Mouse (Mus musculus): ENCODE measurements around the gene Pappa. TPM values are rescaled to one million over a fixed set of nuclear protein-coding genes. Genes with fewer than 3 reads are reported as not detected.

Pappa gene
- polyA plus RNA-seq, 1 experiment = not detected

DNA sequence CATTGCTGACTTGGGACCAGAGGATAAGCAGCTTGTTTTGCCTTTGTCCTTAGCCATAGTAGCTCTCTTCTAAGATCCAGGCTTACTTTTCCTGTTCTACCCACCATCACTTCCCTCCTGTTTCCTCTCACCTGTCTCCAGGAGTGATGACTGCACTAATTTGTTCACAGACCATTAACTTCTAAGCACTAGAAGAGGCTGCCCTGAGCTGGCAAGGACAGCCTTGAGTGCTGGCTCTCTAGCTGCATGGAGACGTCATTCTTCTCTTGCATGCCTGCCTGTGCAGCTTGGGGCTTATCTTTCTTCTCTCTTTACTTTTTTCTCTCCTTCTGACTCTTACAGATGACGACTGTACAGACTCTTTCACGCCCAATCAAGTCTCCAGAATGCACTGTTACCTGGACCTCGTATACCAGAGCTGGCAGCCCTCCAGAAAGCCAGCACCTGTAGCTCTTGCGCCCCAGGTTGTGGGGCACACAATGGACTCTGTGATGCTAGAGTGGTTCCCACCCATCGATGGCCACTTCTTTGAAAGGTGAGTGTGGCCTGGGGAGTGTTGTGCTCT is 65.0 kb downstream of the Pappa start:
- H3K4me1 ChIP-seq (ENCODE audit: control insufficient read depth, insufficient read depth, low read length) = no peaks in the 10 kb centered on the region
- 75% methylated on average over 6 of the region's 6 CpGs for WGBS
- H3K4me3 ChIP-seq (ENCODE audit: insufficient read depth, low read depth, low read length) = no peak overlapping the region
- no peak overlapping the region for H3K27ac ChIP-seq (ENCODE audit: insufficient read depth, low read depth, low read length)
- no peak for TF ChIP-seq POLR2A (IDR thresholded peaks at IDR 0.05; ENCODE audit: insufficient read depth, low read depth, low read length)
- no peak for TF ChIP-seq CTCF (IDR thresholded peaks at IDR 0.05; ENCODE audit: insufficient read depth, low read depth, low read length)

DNA sequence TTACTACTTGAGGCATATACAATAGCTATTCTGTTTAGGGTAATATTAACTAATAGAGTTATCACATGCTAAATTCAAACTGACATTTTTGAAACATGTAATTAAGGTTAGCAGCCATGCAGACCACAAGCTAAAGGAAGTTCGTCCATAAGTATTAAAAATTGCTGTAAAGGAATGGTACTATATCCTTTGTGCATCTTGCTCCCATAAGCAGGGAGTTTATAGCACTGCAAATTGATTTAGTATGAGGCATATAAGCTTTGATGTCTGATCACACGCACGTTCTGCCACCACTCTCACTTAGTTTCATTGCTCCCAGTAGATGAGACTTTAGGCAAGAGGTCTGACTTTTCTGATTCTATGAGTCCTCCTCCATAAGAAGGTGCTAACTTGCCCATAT is 68.8 kb downstream of the Pappa start:
- no peak overlapping the region for H3K27ac ChIP-seq (ENCODE audit: insufficient read depth, low read depth, low read length)
- no peak for TF ChIP-seq POLR2A (IDR thresholded peaks at IDR 0.05; ENCODE audit: insufficient read depth, low read depth, low read length)
- TF ChIP-seq CTCF (IDR thresholded peaks at IDR 0.05; ENCODE audit: insufficient read depth, low read depth, low read length) = no peak
- WGBS = 95% methylated on average over 3 of the region's 3 CpGs

GRCm38 (mm10) chr4:65195971-65196370 is 72.0 kb downstream of the Pappa start:
- no peaks in the 10 kb centered on the region for H3K4me1 ChIP-seq (ENCODE audit: control insufficient read depth, insufficient read depth, low read length)
- H3K27ac ChIP-seq (ENCODE audit: insufficient read depth, low read depth, low read length) = no peak overlapping the region
- TF ChIP-seq CTCF (IDR thresholded peaks at IDR 0.05; ENCODE audit: insufficient read depth, low read depth, low read length) = no peak
- no peak for TF ChIP-seq POLR2A (IDR thresholded peaks at IDR 0.05; ENCODE audit: insufficient read depth, low read depth, low read length)
- 83% methylated on average over 1 of the region's 1 CpGs for WGBS
- no peak overlapping the region for H3K4me3 ChIP-seq (ENCODE audit: insufficient read depth, low read depth, low read length)

More for the DNA sequence above, 68.8 kb downstream of the Pappa start:
- Histone ChIP-seq H3K4me3 (ENCODE audit: insufficient read depth, low read depth, low read length) (no peak overlapping the region), H3K4me1 (ENCODE audit: control insufficient read depth, insufficient read depth, low read length) (no peaks in the 10 kb centered on the region)

- no peak overlapping the region for H3K27ac ChIP-seq (ENCODE audit: insufficient read depth, low read depth, low read length)
- TF ChIP-seq POLR2A (IDR thresholded peaks at IDR 0.05; ENCODE audit: insufficient read depth, low read depth, low read length) (no peak), CTCF (IDR thresholded peaks at IDR 0.05; ENCODE audit: insufficient read depth, low read depth, low read length) (no peak)
Measured at GRCm38 (mm10) chr4:65203666-65204065, 79.7 kb downstream of the Pappa start.

DNA sequence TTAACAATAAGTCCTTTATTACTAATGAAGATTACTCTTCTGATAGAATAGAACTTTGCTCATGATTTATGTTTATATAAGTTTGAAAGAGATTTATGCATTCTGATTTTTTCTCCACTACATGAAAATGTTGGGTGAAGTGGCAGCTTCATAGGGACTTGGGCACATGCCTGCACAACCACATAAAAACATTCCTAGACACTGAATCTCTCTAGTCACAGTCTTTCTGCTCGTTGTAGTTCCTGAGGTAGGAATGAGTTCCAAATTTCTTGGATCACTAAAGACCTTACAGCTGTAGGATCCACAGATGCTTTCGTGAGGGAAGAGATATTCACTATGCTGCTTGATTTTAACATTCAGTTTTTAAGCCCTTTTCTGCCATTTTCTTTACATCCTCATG is 81.5 kb downstream of the Pappa start:
- Histone ChIP-seq H3K4me1 (ENCODE audit: control insufficient read depth, insufficient read depth, low read length) (no peaks in the 10 kb centered on the region), H3K4me3 (ENCODE audit: insufficient read depth, low read depth, low read length) (no peak overlapping the region), H3K27ac (ENCODE audit: insufficient read depth, low read depth, low read length) (no peak overlapping the region)
- 85% methylated on average over 2 of the region's 2 CpGs for WGBS
- TF ChIP-seq CTCF (IDR thresholded peaks at IDR 0.05; ENCODE audit: insufficient read depth, low read depth, low read length) = no peak
- TF ChIP-seq POLR2A (IDR thresholded peaks at IDR 0.05; ENCODE audit: insufficient read depth, low read depth, low read length) = no peak

More at GRCm38 (mm10) chr4:65203666-65204065, 79.7 kb downstream of the Pappa start:
- H3K4me3 ChIP-seq (ENCODE audit: insufficient read depth, low read depth, low read length) = no peak overlapping the region
- no peaks in the 10 kb centered on the region for H3K4me1 ChIP-seq (ENCODE audit: control insufficient read depth, insufficient read depth, low read length)
- WGBS = 83% methylated on average over 5 of the region's 5 CpGs

DNA sequence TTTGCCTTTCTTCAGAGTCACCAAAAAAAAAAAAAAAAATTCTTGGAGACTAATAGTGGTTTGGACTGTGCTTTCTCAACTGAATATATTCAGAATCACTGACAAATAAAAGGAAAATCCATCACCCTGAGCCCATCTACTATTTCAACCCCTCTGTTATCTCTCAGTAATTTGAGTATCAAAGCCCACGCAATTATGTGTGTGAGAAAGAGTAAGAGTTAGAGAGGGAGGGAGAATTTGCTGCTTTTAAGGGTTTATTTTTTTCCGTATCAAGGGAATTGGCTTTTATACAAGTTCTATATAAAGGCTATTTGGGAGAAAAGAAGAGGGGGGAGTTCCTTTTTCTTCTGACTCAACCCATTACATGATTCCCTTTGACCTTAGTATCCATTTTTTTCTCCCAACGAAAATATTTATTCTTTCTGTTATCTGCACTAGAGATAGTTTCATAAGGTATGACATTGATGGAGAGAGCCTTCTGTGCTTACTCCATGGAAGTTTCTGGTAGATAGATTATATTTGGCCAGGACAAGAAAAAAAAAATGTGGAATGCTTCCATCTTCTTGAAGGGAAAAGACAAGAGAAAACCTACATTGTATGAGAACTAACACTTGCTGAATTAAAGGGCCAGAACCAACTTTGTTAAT is 85.5 kb downstream of the Pappa start:
- Histone ChIP-seq H3K27ac (ENCODE audit: insufficient read depth, low read depth, low read length) (no peak overlapping the region), H3K4me1 (ENCODE audit: control insufficient read depth, insufficient read depth, low read length) (no peaks in the 10 kb centered on the region), H3K4me3 (ENCODE audit: insufficient read depth, low read depth, low read length) (no peak overlapping the region)
- TF ChIP-seq CTCF (IDR thresholded peaks at IDR 0.05; ENCODE audit: insufficient read depth, low read depth, low read length) = no peak
- TF ChIP-seq POLR2A (IDR thresholded peaks at IDR 0.05; ENCODE audit: insufficient read depth, low read depth, low read length) = no peak
- 54% methylated on average over 3 of the region's 3 CpGs for WGBS

GRCm38 (mm10) chr4:65216682-65217081 is 92.7 kb downstream of the Pappa start:
- WGBS = 66% methylated on average over 3 of the region's 3 CpGs
- TF ChIP-seq POLR2A (IDR thresholded peaks at IDR 0.05; ENCODE audit: insufficient read depth, low read depth, low read length) = no peak
- no peak for TF ChIP-seq CTCF (IDR thresholded peaks at IDR 0.05; ENCODE audit: insufficient read depth, low read depth, low read length)
- Histone ChIP-seq H3K4me3 (ENCODE audit: insufficient read depth, low read depth, low read length) (no peak overlapping the region), H3K27ac (ENCODE audit: insufficient read depth, low read depth, low read length) (no peak overlapping the region), H3K4me1 (ENCODE audit: control insufficient read depth, insufficient read depth, low read length) (no peaks in the 10 kb centered on the region)

- Histone ChIP-seq H3K4me1 (ENCODE audit: control insufficient read depth, insufficient read depth, low read length) (no peaks in the 10 kb centered on the region), H3K4me3 (ENCODE audit: insufficient read depth, low read depth, low read length) (no peak overlapping the region), H3K27ac (ENCODE audit: insufficient read depth, low read depth, low read length) (no peak overlapping the region)
- no peak for TF ChIP-seq CTCF (IDR thresholded peaks at IDR 0.05; ENCODE audit: insufficient read depth, low read depth, low read length)
- no peak for TF ChIP-seq POLR2A (IDR thresholded peaks at IDR 0.05; ENCODE audit: insufficient read depth, low read depth, low read length)
- WGBS = 48% methylated on average over 9 of the region's 9 CpGs
Measured at GRCm38 (mm10) chr4:65217651-65218364, 93.8 kb downstream of the Pappa start.

DNA sequence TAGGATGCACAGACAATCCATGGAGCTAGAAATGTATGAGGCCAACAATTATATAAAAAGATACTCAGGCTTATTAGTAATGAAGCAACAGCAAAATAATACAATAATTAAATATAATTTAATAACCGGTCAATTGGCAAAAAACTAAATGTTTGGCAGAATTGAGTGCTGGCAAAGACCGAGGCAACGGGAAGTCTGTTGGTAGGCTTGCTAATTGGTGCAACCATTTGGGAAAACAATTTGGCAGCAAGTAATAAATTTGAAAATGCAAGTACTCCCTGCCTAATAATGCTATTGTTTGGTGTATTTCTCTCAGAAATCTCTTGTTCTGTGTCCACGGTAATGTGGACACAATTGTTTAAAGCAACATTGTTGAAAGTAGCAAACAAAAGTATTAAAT is 99.9 kb downstream of the Pappa start:
- no peak overlapping the region for H3K4me3 ChIP-seq (ENCODE audit: insufficient read depth, low read depth, low read length)
- no peak overlapping the region for H3K27ac ChIP-seq (ENCODE audit: insufficient read depth, low read depth, low read length)
- no peaks in the 10 kb centered on the region for H3K4me1 ChIP-seq (ENCODE audit: control insufficient read depth, insufficient read depth, low read length)
- TF ChIP-seq POLR2A (IDR thresholded peaks at IDR 0.05; ENCODE audit: insufficient read depth, low read depth, low read length) (no peak), CTCF (IDR thresholded peaks at IDR 0.05; ENCODE audit: insufficient read depth, low read depth, low read length) (no peak)
- WGBS = 42% methylated on average over 4 of the region's 4 CpGs
